17 mouse cellular contexts compared by ENCODE assay signal in the genomic region with DNA sequence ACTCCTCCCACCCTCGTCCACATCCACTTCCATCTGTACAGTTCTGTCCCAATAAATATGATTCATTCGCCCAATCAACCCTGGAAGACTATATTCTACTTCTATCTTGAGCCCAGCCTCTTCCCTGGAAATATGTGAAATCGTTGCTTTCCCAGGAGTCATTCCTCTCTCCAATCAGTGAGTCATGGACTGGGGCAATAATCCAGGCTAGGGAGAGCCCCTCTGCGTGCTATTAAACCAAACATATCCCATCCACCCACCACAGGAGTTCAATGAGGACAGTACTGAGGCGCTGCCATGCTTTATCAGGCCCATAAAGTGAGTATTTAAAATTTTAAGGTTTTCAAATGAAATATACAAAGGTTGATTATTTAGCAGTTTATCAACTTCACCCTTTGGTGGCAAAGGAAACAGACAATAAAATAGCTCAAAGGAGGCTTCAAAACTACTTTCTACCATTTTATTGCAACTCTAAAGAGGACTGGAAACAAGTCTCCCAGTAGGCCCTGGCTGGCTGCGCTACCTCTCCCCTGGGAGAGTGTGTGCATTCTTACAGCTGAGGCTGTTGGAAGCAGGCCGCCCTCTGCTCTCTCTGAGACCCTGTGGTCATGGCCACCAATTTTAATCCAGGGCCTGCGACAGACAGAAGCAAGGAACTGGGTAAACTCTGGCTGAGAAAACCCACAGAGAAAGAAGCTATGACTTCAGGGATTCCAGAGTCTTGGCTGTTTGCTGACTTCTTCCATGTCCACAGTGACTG.
DNase-seq lines count a peak whose midpoint lies in the region; ATAC-seq and TF ChIP-seq lines count a peak whose summit lies in the region.
"Had no signal": no experiment of that assay in that cellular context is flagged by ENCODE, and none has a peak within 500 bp of the region (broad histone marks: within the 10 kb centered on the region; RNA-seq: fewer than 3 reads in every experiment).

No protein-coding gene starts in this region.

- TF ChIP-seq POLR2A in kidney, adult 2 months (IDR thresholded peaks at IDR 0.05; ENCODE audit: low read depth, low read length), result no peak

- no peak for ATAC-seq in kidney, embryonic 14.5 days (ENCODE audit: low FRiP score, low TSS enrichment)
- no peak for ATAC-seq in lung, postnatal 0 days
- ATAC-seq: forebrain, embryonic 15.5 days; liver, postnatal 0 days; Patski had no signal

- H3K4me2 ChIP-seq in kidney, embryonic 14.5 days (replicated peaks; ENCODE audit: low read depth, low read length), result no peak overlapping the region
- no peak overlapping the region for H3K4me2 ChIP-seq in lung, postnatal 0 days (replicated peaks; ENCODE audit: low read depth, low read length)
- H3K4me2 ChIP-seq: forebrain, embryonic 15.5 days; limb, embryonic 15.5 days; midbrain, embryonic 12.5 days had no signal

- no peak for TF ChIP-seq CTCF in kidney, adult 2 months (conservative IDR thresholded peaks at IDR 0.05; ENCODE audit: insufficient read depth, insufficient read length, low read depth, low read length)
- TF ChIP-seq CTCF in lung, postnatal 0 days (IDR thresholded peaks at IDR 0.05), result no peak

- WGBS in kidney, adult 2 months, result 73% methylated on average over 8 of the region's 8 CpGs
- 59% methylated on average over 8 of the region's 8 CpGs for WGBS in kidney, embryonic 14.5 days
- WGBS in lung, postnatal 0 days, result 82% methylated on average over 8 of the region's 8 CpGs

- no peak overlapping the region for H3K4me3 ChIP-seq in kidney, adult 2 months (ENCODE audit: insufficient read depth, low read depth, low read length)
- no peak overlapping the region for H3K4me3 ChIP-seq in kidney, embryonic 14.5 days (ENCODE audit: low read length)
- no peak overlapping the region for H3K4me3 ChIP-seq in lung, postnatal 0 days (ENCODE audit: low read depth, low read length)
- H3K4me3 ChIP-seq: forebrain, embryonic 15.5 days; limb, embryonic 15.5 days; midbrain, embryonic 12.5 days had no signal

- no peaks in the 10 kb centered on the region for H3K36me3 ChIP-seq in kidney, adult 2 months (ENCODE audit: control insufficient read depth, insufficient read depth, low read length)
- H3K36me3 ChIP-seq in kidney, embryonic 14.5 days (ENCODE audit: control insufficient read depth, insufficient read depth, low read length), result no peaks in the 10 kb centered on the region
- H3K36me3 ChIP-seq in lung, postnatal 0 days (ENCODE audit: insufficient read depth, low read length), result no peaks in the 10 kb centered on the region
- H3K36me3 ChIP-seq: forebrain, embryonic 15.5 days; limb, embryonic 15.5 days; midbrain, embryonic 12.5 days had no signal

- H3K27me3 ChIP-seq in kidney, adult 2 months (replicated peaks; ENCODE audit: control insufficient read depth, insufficient read depth, low read length), result no peaks in the 10 kb centered on the region; the same call in 1 of the 2 replicates
- no peaks in the 10 kb centered on the region for H3K27me3 ChIP-seq in kidney, embryonic 14.5 days (ENCODE audit: control insufficient read depth, insufficient read depth, low read length)
- no peaks in the 10 kb centered on the region for H3K27me3 ChIP-seq in lung, postnatal 0 days (replicated peaks; ENCODE audit: insufficient read depth, low read length)
- H3K27me3 ChIP-seq: forebrain, embryonic 15.5 days; limb, embryonic 15.5 days; midbrain, embryonic 12.5 days; Patski had no signal

- H3K9me3 ChIP-seq in kidney, embryonic 14.5 days (ENCODE audit: control insufficient read depth, low read length), result no peaks in the 10 kb centered on the region
- H3K9me3 ChIP-seq in lung, postnatal 0 days (ENCODE audit: low read length), result no peaks in the 10 kb centered on the region
- H3K9me3 ChIP-seq: forebrain, embryonic 15.5 days; limb, embryonic 15.5 days; midbrain, embryonic 12.5 days had no signal

- H3K9ac ChIP-seq in kidney, embryonic 14.5 days (ENCODE audit: low read depth, low read length), result no peak overlapping the region
- H3K9ac ChIP-seq in lung, postnatal 0 days (replicated peaks; ENCODE audit: low read depth), result no peak overlapping the region
- H3K9ac ChIP-seq: forebrain, embryonic 15.5 days; limb, embryonic 15.5 days; liver, postnatal 0 days; midbrain, embryonic 12.5 days had no signal

- no peak overlapping the region for H3K27ac ChIP-seq in kidney, adult 2 months (ENCODE audit: insufficient read depth, low read depth, low read length)
- no peak overlapping the region for H3K27ac ChIP-seq in kidney, embryonic 14.5 days (ENCODE audit: low read depth, low read length)
- H3K27ac ChIP-seq in lung, postnatal 0 days (ENCODE audit: low read length), result no peak overlapping the region
- H3K27ac ChIP-seq: forebrain, embryonic 15.5 days; limb, embryonic 15.5 days; midbrain, embryonic 12.5 days had no signal

- no peak for TF ChIP-seq EP300 in lung, postnatal 0 days (IDR thresholded peaks at IDR 0.05)

- H3K4me1 ChIP-seq in kidney, adult 2 months (ENCODE audit: control insufficient read depth, insufficient read depth, low read length), result no peaks in the 10 kb centered on the region
- no peaks in the 10 kb centered on the region; the same call in 1 of the 2 replicates for H3K4me1 ChIP-seq in kidney, embryonic 14.5 days (ENCODE audit: control insufficient read depth, insufficient read depth, low read length)
- H3K4me1 ChIP-seq in lung, postnatal 0 days (ENCODE audit: insufficient read depth, low read depth, low read length), result no peaks in the 10 kb centered on the region
- H3K4me1 ChIP-seq: forebrain, embryonic 15.5 days; limb, embryonic 15.5 days; midbrain, embryonic 12.5 days had no signal

- peak; percentile 7 for DNase-seq in adrenal gland, postnatal 25 days
- no peak for DNase-seq in adrenal gland, postnatal 36 days
- DNase-seq in kidney, adult 2 months, result peak; percentile 5
- DNase-seq in brain, adult 2 months (ENCODE audit: low read depth, low spot score), result peak; percentile 18
- peak; percentile 28 for DNase-seq in heart, postnatal 4 days
- DNase-seq in lung, postnatal 0 days (ENCODE audit: low spot score), result no peak
- DNase-seq in cerebellum, adult 11-12 months, result no peak
- DNase-seq: cerebellum, adult 9-10 months; layer of hippocampus, adult 9-11 months; liver, postnatal 0 days; lung, postnatal 36 days; retina, postnatal 1 day had no signal

Comparison
In these comparisons a context has a peak if more than half of its experiments do, and no peak if none do; other contexts are left out.
1. DNase-seq: peak in adrenal gland, postnatal 25 days (single experiment), kidney, adult 2 months (single experiment), brain, adult 2 months (single experiment) and heart, postnatal 4 days (single experiment); none in adrenal gland, postnatal 36 days (0 of 2), lung, postnatal 0 days (single experiment) and cerebellum, adult 11-12 months (single experiment).